Mouse (Mus musculus) lung, postnatal 25 days (tissue): ENCODE measurements at regions not wholly inside any gene's neighbourhood (a gene's known extent, or its start where the extent isn't known, plus 50 kb on each side); places are given as distances from the start of the nearest gene placed in this dataset.
A peak's percentile ranks its signal among the peaks of the same experiment; 100 is the strongest.

ENCODE experiments used
- DNase-seq: peaks from one replicate; pipeline ENCODE4 v3.0.0; 2022; ENCODE audit warnings: low spot score

GRCm38 (mm10) chr3:9373896-9374295 is 236.0 kb downstream of the Zfp704 start:
- no peak for DNase-seq

GRCm38 (mm10) chr3:9370096-9370495 is 239.8 kb downstream of the Zfp704 start:
- no peak for DNase-seq

- no peak for DNase-seq
Observed at GRCm38 (mm10) chr3:9365791-9366190, 244.1 kb downstream of the Zfp704 start.

GRCm38 (mm10) chr3:9359186-9359585 is 250.7 kb downstream of the Zfp704 start:
- DNase-seq = no peak

GRCm38 (mm10) chr3:9358111-9358510 is 251.8 kb downstream of the Zfp704 start:
- no peak for DNase-seq

GRCm38 (mm10) chr3:9357639-9358038 is 252.2 kb downstream of the Zfp704 start:
- no peak for DNase-seq

- DNase-seq = no peak
Observed at GRCm38 (mm10) chr3:9355875-9356274, 254.0 kb downstream of the Zfp704 start.

GRCm38 (mm10) chr3:9354756-9355155 is 255.1 kb downstream of the Zfp704 start:
- no peak for DNase-seq

GRCm38 (mm10) chr3:9352251-9352650 is 257.6 kb downstream of the Zfp704 start:
- DNase-seq = no peak

GRCm38 (mm10) chr3:9349822-9350221 is 260.1 kb downstream of the Zfp704 start:
- DNase-seq = no peak

GRCm38 (mm10) chr3:9347446-9347860 is 262.4 kb downstream of the Zfp704 start:
- DNase-seq = peak; percentile 5

GRCm38 (mm10) chr3:9346857-9347445 is 262.9 kb downstream of the Zfp704 start:
- DNase-seq = no peak

- DNase-seq = no peak
Observed at GRCm38 (mm10) chr3:9346356-9346755, 263.5 kb downstream of the Zfp704 start.

- no peak for DNase-seq
Observed at GRCm38 (mm10) chr3:9345885-9346284, 264.0 kb downstream of the Zfp704 start.

- no peak for DNase-seq
Observed at GRCm38 (mm10) chr3:9343586-9343985, 266.3 kb downstream of the Zfp704 start.

GRCm38 (mm10) chr3:9342167-9342566 is 267.7 kb downstream of the Zfp704 start:
- DNase-seq = peak; percentile 8

GRCm38 (mm10) chr3:9341657-9342056 is 268.2 kb downstream of the Zfp704 start:
- DNase-seq = no peak

GRCm38 (mm10) chr3:9341244-9341643 is 268.6 kb downstream of the Zfp704 start:
- no peak for DNase-seq

GRCm38 (mm10) chr3:9340788-9341187 is 269.1 kb downstream of the Zfp704 start:
- peak; percentile 43 for DNase-seq

- no peak for DNase-seq
Observed at GRCm38 (mm10) chr3:9340344-9340743, 269.5 kb downstream of the Zfp704 start.

- DNase-seq = no peak
Observed at GRCm38 (mm10) chr3:9339669-9340068, 270.2 kb downstream of the Zfp704 start.

GRCm38 (mm10) chr3:9335580-9335979 is 274.3 kb downstream of the Zfp704 start:
- no peak for DNase-seq
